Mouse (Mus musculus): ENCODE measurements around the gene Nodal.

- TF ChIP-seq CTCF (IDR thresholded peaks at IDR 0.05) (no peak), POLR2A (IDR thresholded peaks at IDR 0.05; ENCODE audit: insufficient read depth, low read depth, low read length) (no peak), EP300 (IDR thresholded peaks at IDR 0.05; ENCODE audit: insufficient read depth, low read depth, low read length) (no peak)
These were observed 10.2 kb downstream of the Nodal start for GRCm38 (mm10) chr10:61427951-61428350.
